Mouse (Mus musculus) heart, adult 2 months (tissue): ENCODE results near the gene Fkbp5. TPM values are rescaled to one million over a fixed set of nuclear protein-coding genes. Genes with fewer than 3 reads are reported as not detected.

Experiments used
- DNase-seq, 2 experiments: peaks; one replicate each; pipeline ENCODE4 v3.0.0; 2021
- H3K27ac ChIP-seq: fragments of 200-600 bp; 2 replicates; pipeline ENCODE4 v1.8.1; 2022
- H3K27me3 ChIP-seq: fragments of 200-500 bp; 2 replicates; pipeline ENCODE4 v1.6.1; 2012; ENCODE audit warnings: mild to moderate bottlenecking, low read length, inconsistent platforms, mixed read lengths; ENCODE audit not compliant: control insufficient read depth, insufficient read depth
- H3K36me3 ChIP-seq: fragments of 200-500 bp; 2 replicates; pipeline ENCODE4 v1.6.1; 2012; ENCODE audit warnings: low read length, inconsistent platforms; ENCODE audit not compliant: control insufficient read depth, insufficient read depth
- H3K4me1 ChIP-seq: fragments of 200-500 bp; 2 replicates; pipeline ENCODE4 v1.6.1; 2011; ENCODE audit warnings: low read length; ENCODE audit not compliant: control insufficient read depth, insufficient read depth
- H3K4me3 ChIP-seq: fragments of 200-600 bp; 2 replicates; pipeline ENCODE4 v1.8.1; 2022
- H3K79me2 ChIP-seq: fragments of 200-500 bp; replicated peaks from 2 replicates; pipeline ENCODE4 v1.6.1; 2012; ENCODE audit warnings: mild to moderate bottlenecking, inconsistent platforms, low read length, moderate library complexity, mixed read lengths; ENCODE audit not compliant: control insufficient read depth, insufficient read depth
- H3K9ac ChIP-seq: fragments of 200-500 bp; 2 replicates; pipeline ENCODE4 v1.6.1; 2012; ENCODE audit warnings: low read depth, mild to moderate bottlenecking, control low read depth, inconsistent platforms, low read length, mixed read lengths
- CTCF ChIP-seq: fragments of 200-600 bp; IDR thresholded peaks from 2 replicates; pipeline ENCODE4 v1.8.1; 2022; ENCODE audit warnings: antibody characterized with exemption, mild to moderate bottlenecking, moderate library complexity
- EP300 ChIP-seq: fragments of 200-500 bp; IDR thresholded peaks from 2 replicates; pipeline ENCODE4 v1.6.1; 2011; ENCODE audit warnings: low read depth, low read length, control low read depth; ENCODE audit not compliant: insufficient read depth
- POLR2A ChIP-seq: fragments of 200-500 bp; IDR thresholded peaks from 2 replicates; pipeline ENCODE4 v1.6.1; 2011; ENCODE audit warnings: mild to moderate bottlenecking, low read depth, low read length, control low read depth; ENCODE audit not compliant: insufficient read depth
- WGBS: fragments of 180-500 bp; shearing (Covaris S2); methylation state at CpG from one replicate; pipeline ENCODE4 v1.1.7; 2018; 5-methylcytosine and 5-hydroxymethylcytosine counted together
- intact Hi-C: fragments of 180-260 bp; cut with DNase I; formaldehyde crosslinking; loops from one replicate; pipeline ENCODE4 v1.15.1; 2025
- microRNA-seq, 2 experiments: library from miRNA; unstranded; fragments of <30 nt; microRNA quantifications; one replicate each; pipeline ENCODE4 v1.2.0; 2021
- polyA plus RNA-seq: library from polyadenylated mRNA; depleted of rRNA; stranded (reverse); fragments of >200 nt; gene quantifications from 2 replicates; pipeline ENCODE4 v1.2.3, GENCODE M21; 2012; rRNA removed
- total RNA-seq, 2 experiments: library from RNA; stranded (reverse); gene quantifications; 2 replicates each; pipeline ENCODE4 v1.2.3; 2021

Gene Fkbp5
- total and polyA plus RNA-seq, 3 experiments, result 8.5 to 70.2 (median 63.3) TPM

- 5% methylated on average over 29 of the region's 29 CpGs for WGBS
- peak overlapping the region; percentile 58 for H3K4me3 ChIP-seq
- no peaks in the 10 kb centered on the region for H3K36me3 ChIP-seq
- DNase-seq, result no peak
- peaks cover 2% of the 10 kb centered on the region for H3K4me1 ChIP-seq
- peak overlapping the region; percentile 89 for H3K27ac ChIP-seq
- intact Hi-C loops, result no loop called here
- H3K9ac ChIP-seq, result peak overlapping the region; percentile 75
- no peak for TF ChIP-seq POLR2A
- TF ChIP-seq EP300, result no peak
- no peak for TF ChIP-seq CTCF
- no peaks in the 10 kb centered on the region for H3K27me3 ChIP-seq
- no peaks in the 10 kb centered on the region for H3K79me2 ChIP-seq
Measured at GRCm38 (mm10) chr17:28351353-28351890, 165.9 kb downstream of the Fkbp5 start.

GRCm38 (mm10) chr17:28350466-28351352 is 166.6 kb downstream of the Fkbp5 start, which contains the start of gene Tead3:
Tead3 (minus strand) TSS chr17:28350817.
- peak; percentile 83 to 87 for DNase-seq
- peaks cover 2% of the 10 kb centered on the region for H3K4me1 ChIP-seq
- TF ChIP-seq POLR2A (peak; percentile 72), EP300 (0 out of 2 replicates have a peak, but pooled peaks have one; percentile 12), CTCF (peak; percentile 32)

GRCm38 (mm10) chr17:28349901-28350465 is 167.3 kb downstream of the Fkbp5 start:
- TF ChIP-seq CTCF (no peak), POLR2A (no peak), EP300 (no peak)
- Histone ChIP-seq H3K79me2 (no peaks in the 10 kb centered on the region), H3K27ac (peak overlapping the region; percentile 86), H3K4me1 (peaks cover 2% of the 10 kb centered on the region), H3K4me3 (peak overlapping the region; percentile 58), H3K36me3 (no peaks in the 10 kb centered on the region), H3K27me3 (no peaks in the 10 kb centered on the region), H3K9ac (peak overlapping the region; percentile 90)
- peak in 1 of 2 experiments; percentile 76 for DNase-seq
- intact Hi-C loops, result loop anchor here (1.0 kb wide), 1 partner anchor 22 kb away; the partner anchor contains the start of gene Rpl10a
- under 1% methylated on average over 53 of the region's 54 CpGs for WGBS

More at GRCm38 (mm10) chr17:28350466-28351352, 166.6 kb downstream of the Fkbp5 start, which contains the start of gene Tead3:
- Histone ChIP-seq H3K27ac (peak within 1 kb of the TSS; percentile 89), H3K36me3 (no peaks in the 10 kb centered on the region), H3K9ac (peak within 1 kb of the TSS; percentile 90), H3K79me2 (no peaks in the 10 kb centered on the region), H3K4me3 (peak within 1 kb of the TSS; percentile 58), H3K27me3 (no peaks in the 10 kb centered on the region)
- intact Hi-C loops, result loop anchor here (1.0 kb wide), 1 partner anchor 22 kb away; the partner anchor contains the start of gene Rpl10a
- WGBS, result under 1% methylated on average over 53 of the region's 73 CpGs

GRCm38 (mm10) chr17:28349264-28349880 is 168.0 kb downstream of the Fkbp5 start:
- Histone ChIP-seq H3K4me1 (peaks cover 2% of the 10 kb centered on the region), H3K9ac (peak overlapping the region; percentile 90), H3K27ac (peak overlapping the region; percentile 86), H3K79me2 (no peaks in the 10 kb centered on the region), H3K27me3 (no peaks in the 10 kb centered on the region), H3K36me3 (no peaks in the 10 kb centered on the region), H3K4me3 (peak overlapping the region; percentile 58)
- no peak for DNase-seq
- no peak for TF ChIP-seq CTCF
- TF ChIP-seq POLR2A, result no peak
- no peak for TF ChIP-seq EP300
- WGBS, result 37% methylated on average over 13 of the region's 13 CpGs
- intact Hi-C loops, result no loop called here

Small RNA genes within 50 kb of the gene (microRNA-seq; reads per million reads assigned to microRNA genes)
- gene Gm25195 (0 reads per million in 2 experiments), gene Mir6969 (0 reads per million in 2 experiments)

Other genes starting within 250 kb of the Fkbp5 start
- gene Fance, start 204.0 kb downstream of the Fkbp5 start, total RNA-seq, result 10 to 100 TPM; 11.2 to 12.0 TPM
- gene Fance, start 204.0 kb downstream of the Fkbp5 start, polyA plus RNA-seq, result 7.4 and 11.8 TPM in 2 replicates
- 100 to 1,000 TPM; 360 to 417 TPM for gene Rpl10a, start 189.1 kb downstream of the Fkbp5 start, total RNA-seq
- gene Rpl10a, start 189.1 kb downstream of the Fkbp5 start, polyA plus RNA-seq, result 634 and 1,197 TPM in 2 replicates
- 10 to 100 TPM; 12.7 to 13.7 TPM for gene Tead3, start 166.7 kb downstream of the Fkbp5 start, total RNA-seq
- 20.2 and 21.2 TPM in 2 replicates for gene Tead3, start 166.7 kb downstream of the Fkbp5 start, polyA plus RNA-seq
- gene Tulp1, start 152.3 kb downstream of the Fkbp5 start, total RNA-seq, result not detected
- 0.38 TPM in 1 of 2 replicates, not detected in the other for gene Tulp1, start 152.3 kb downstream of the Fkbp5 start, polyA plus RNA-seq
- gene Armc12, start 13.3 kb upstream of the Fkbp5 start, total RNA-seq, result not detected
- 0.33 and 0.47 TPM in 2 replicates for gene Armc12, start 13.3 kb upstream of the Fkbp5 start, polyA plus RNA-seq
- gene Clpsl2, start 31.9 kb upstream of the Fkbp5 start, total RNA-seq, result not detected
- not detected in 2 replicates for gene Clpsl2, start 31.9 kb upstream of the Fkbp5 start, polyA plus RNA-seq
- not detected for gene Clps, start 43.2 kb upstream of the Fkbp5 start, total RNA-seq
- gene Clps, start 43.2 kb upstream of the Fkbp5 start, polyA plus RNA-seq, result 0.90 and 2.0 TPM in 2 replicates
- gene Lhfpl5, start 58.1 kb upstream of the Fkbp5 start, total RNA-seq, result not detected
- 0.18 and 0.20 TPM in 2 replicates for gene Lhfpl5, start 58.1 kb upstream of the Fkbp5 start, polyA plus RNA-seq
- 10 to 100 TPM; 32.1 to 32.6 TPM for gene Srpk1, start 105.2 kb upstream of the Fkbp5 start, total RNA-seq
- 11.9 and 19.6 TPM in 2 replicates for gene Srpk1, start 105.2 kb upstream of the Fkbp5 start, polyA plus RNA-seq
- under 1 TPM; 0.26 to 0.70 TPM for gene Slc26a8, start 172.7 kb upstream of the Fkbp5 start, total RNA-seq
- 0.73 and 1.3 TPM in 2 replicates for gene Slc26a8, start 172.7 kb upstream of the Fkbp5 start, polyA plus RNA-seq
- gene Mapk14, start 173.8 kb upstream of the Fkbp5 start, total RNA-seq, result 10 to 100 TPM; 50.1 to 52.8 TPM
- 51.3 and 95.3 TPM in 2 replicates for gene Mapk14, start 173.8 kb upstream of the Fkbp5 start, polyA plus RNA-seq
- gene AC170998.1, start 208.6 kb upstream of the Fkbp5 start, total RNA-seq, result under 1 TPM in 1 of 2 experiments, not detected in 1; 0.52 TPM
- gene AC170998.1, start 208.6 kb upstream of the Fkbp5 start, polyA plus RNA-seq, result 0.27 TPM in 1 of 2 replicates, not detected in the other